Mouse (Mus musculus) ES-Bruce4 (cell line): Measurements from ENCODE around the gene Tmem72. TPM values are rescaled to one million over a fixed set of nuclear protein-coding genes. Genes with fewer than 3 reads are reported as not detected.

Experiments
- H3K27ac ChIP-seq: 2 replicates; pipeline ENCODE4 v1.5.1; 2012; ENCODE audit warnings: low read length, inconsistent platforms; ENCODE audit not compliant: insufficient read depth
- H3K27me3 ChIP-seq: 2 replicates; pipeline ENCODE4 v1.6.1; 2012; ENCODE audit warnings: mild to moderate bottlenecking, low read length, inconsistent platforms; ENCODE audit not compliant: control insufficient read depth, poor library complexity, insufficient read depth, severe bottlenecking
- H3K36me3 ChIP-seq: 2 replicates; pipeline ENCODE4 v1.6.1; 2012; ENCODE audit warnings: inconsistent platforms, mild to moderate bottlenecking, low read length, moderate library complexity; ENCODE audit not compliant: control insufficient read depth, poor library complexity, insufficient read depth, severe bottlenecking
- H3K4me1 ChIP-seq: one replicate; pipeline ENCODE4 v1.8.1; 2011; ENCODE audit warnings: low read length; ENCODE audit not compliant: control insufficient read depth, insufficient read depth
- H3K4me3 ChIP-seq: 2 replicates; pipeline ENCODE4 v1.5.1; 2011; ENCODE audit warnings: low read depth, mild to moderate bottlenecking, low read length
- H3K9ac ChIP-seq: 2 replicates; pipeline ENCODE4 v1.6.1; 2012; ENCODE audit warnings: low read depth, mild to moderate bottlenecking, inconsistent platforms; ENCODE audit not compliant: poor library complexity, severe bottlenecking
- H3K9me3 ChIP-seq: replicated peaks from 2 replicates; pipeline ENCODE4 v1.6.1; 2012; ENCODE audit warnings: mild to moderate bottlenecking, low read length, inconsistent platforms; ENCODE audit not compliant: control insufficient read depth, poor library complexity, insufficient read depth, severe bottlenecking
- CTCF ChIP-seq: IDR thresholded peaks from one replicate; pipeline ENCODE4 v1.8.1; 2011; ENCODE audit warnings: low read depth, low read length
- EP300 ChIP-seq: IDR thresholded peaks from 2 replicates; pipeline ENCODE4 v1.6.1; 2011; ENCODE audit warnings: low read depth, low read length; ENCODE audit not compliant: insufficient read depth
- POLR2A ChIP-seq: IDR thresholded peaks from one replicate; pipeline ENCODE4 v1.8.1; 2011; ENCODE audit warnings: low read length; ENCODE audit not compliant: insufficient read depth
- polyA plus RNA-seq: library from polyadenylated mRNA; stranded (reverse); fragments of >200 nt; gene quantifications from 2 replicates; pipeline ENCODE4 v1.2.4, GENCODE M21; 2011; ENCODE audit warnings: low read depth; ENCODE audit not compliant: missing spikeins, insufficient read depth, insufficient read length

Tmem72 gene
- polyA plus RNA-seq, 1 experiment = 0.07 TPM

- H3K9ac ChIP-seq = no peak overlapping the region
- no peak overlapping the region for H3K4me3 ChIP-seq
- no peaks in the 10 kb centered on the region for H3K36me3 ChIP-seq
- no peak overlapping the region for H3K27ac ChIP-seq
- H3K9me3 ChIP-seq = no peaks in the 10 kb centered on the region
- no peak for TF ChIP-seq EP300
- no peak for TF ChIP-seq POLR2A
- no peak for TF ChIP-seq CTCF
- no peaks in the 10 kb centered on the region for H3K27me3 ChIP-seq
- H3K4me1 ChIP-seq = no peaks in the 10 kb centered on the region
Measured at GRCm38 (mm10) chr6:116700821-116701220, 15.9 kb downstream of the Tmem72 start.

GRCm38 (mm10) chr6:116697896-116698425 is 18.8 kb downstream of the Tmem72 start:
- Histone ChIP-seq H3K27me3 (no peaks in the 10 kb centered on the region), H3K4me1 (no peaks in the 10 kb centered on the region), H3K9me3 (no peaks in the 10 kb centered on the region), H3K4me3 (no peak overlapping the region), H3K27ac (no peak overlapping the region), H3K9ac (no peak overlapping the region), H3K36me3 (no peaks in the 10 kb centered on the region)
- TF ChIP-seq CTCF (no peak), POLR2A (no peak), EP300 (no peak)

GRCm38 (mm10) chr6:116697413-116697812 is 19.3 kb downstream of the Tmem72 start:
- H3K27me3 ChIP-seq = no peaks in the 10 kb centered on the region
- H3K4me3 ChIP-seq = no peak overlapping the region
- H3K27ac ChIP-seq = no peak overlapping the region
- no peaks in the 10 kb centered on the region for H3K4me1 ChIP-seq
- no peak overlapping the region for H3K9ac ChIP-seq
- no peaks in the 10 kb centered on the region for H3K9me3 ChIP-seq
- no peaks in the 10 kb centered on the region for H3K36me3 ChIP-seq
- TF ChIP-seq POLR2A (no peak), CTCF (no peak)

- Histone ChIP-seq H3K36me3 (no peaks in the 10 kb centered on the region), H3K4me1 (no peaks in the 10 kb centered on the region), H3K27me3 (no peaks in the 10 kb centered on the region), H3K27ac (no peak overlapping the region), H3K9me3 (no peaks in the 10 kb centered on the region), H3K4me3 (no peak overlapping the region), H3K9ac (no peak overlapping the region)
- TF ChIP-seq POLR2A (no peak), CTCF (no peak), EP300 (no peak)
Measured at GRCm38 (mm10) chr6:116694346-116694745, 22.4 kb downstream of the Tmem72 start.

GRCm38 (mm10) chr6:116693639-116694038 is 23.1 kb downstream of the Tmem72 start:
- H3K9ac ChIP-seq = no peak overlapping the region
- no peak for TF ChIP-seq POLR2A
- no peak for TF ChIP-seq EP300
- TF ChIP-seq CTCF = no peak

GRCm38 (mm10) chr6:116682317-116682716 is 34.4 kb downstream of the Tmem72 start:
- no peaks in the 10 kb centered on the region for H3K36me3 ChIP-seq
- no peak overlapping the region for H3K9ac ChIP-seq
- no peaks in the 10 kb centered on the region for H3K9me3 ChIP-seq
- no peak overlapping the region for H3K27ac ChIP-seq
- H3K4me1 ChIP-seq = no peaks in the 10 kb centered on the region
- no peak for TF ChIP-seq CTCF
- no peaks in the 10 kb centered on the region for H3K27me3 ChIP-seq
- no peak overlapping the region for H3K4me3 ChIP-seq

More at GRCm38 (mm10) chr6:116693639-116694038, 23.1 kb downstream of the Tmem72 start:
- H3K4me3 ChIP-seq = no peak overlapping the region
- H3K27ac ChIP-seq = no peak overlapping the region
- no peaks in the 10 kb centered on the region for H3K27me3 ChIP-seq
- no peaks in the 10 kb centered on the region for H3K9me3 ChIP-seq
- H3K4me1 ChIP-seq = no peaks in the 10 kb centered on the region
- H3K36me3 ChIP-seq = no peaks in the 10 kb centered on the region
